Mouse (Mus musculus): ENCODE data around the gene Nxph3. TPM values are rescaled to one million over a fixed set of nuclear protein-coding genes. Genes with fewer than 3 reads are reported as not detected.

Gene Nxph3
- polyA plus RNA-seq, 1 experiment = 4.1 TPM

DNA sequence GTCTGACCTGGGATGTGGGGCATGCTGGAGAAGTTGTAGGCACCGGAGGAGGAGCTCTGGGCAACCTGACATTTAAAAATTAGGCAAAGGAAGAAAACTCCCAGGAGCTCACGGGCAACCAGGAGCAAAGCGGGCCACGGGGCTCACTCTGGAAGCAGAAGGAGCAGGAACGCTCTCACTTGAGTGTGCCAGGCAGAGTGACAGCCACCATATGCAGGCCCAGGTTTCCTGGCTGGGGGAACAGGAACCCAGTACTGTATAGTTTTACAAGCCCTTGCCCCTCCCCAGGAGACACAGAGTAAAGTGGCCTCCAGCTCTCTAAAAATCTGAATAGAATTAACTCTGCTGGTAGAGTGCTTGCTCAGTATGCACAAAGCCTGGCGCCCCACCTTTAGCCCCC lies 2.8 kb upstream of the Nxph3 start:
- Histone ChIP-seq H3K27ac (ENCODE audit: insufficient read depth, low read depth, low read length) (no peak overlapping the region), H3K36me3 (ENCODE audit: control insufficient read depth, insufficient read depth, low read length) (no peaks in the 10 kb centered on the region), H3K4me3 (ENCODE audit: insufficient read depth, low read depth, low read length) (no peak overlapping the region), H3K4me1 (ENCODE audit: control insufficient read depth, insufficient read depth, low read length) (no peaks in the 10 kb centered on the region; the same call in 1 of the 2 replicates), H3K27me3 (replicated peaks; ENCODE audit: control insufficient read depth, insufficient read depth, low read length) (0 out of 2 replicates have a peak, but pooled peaks cover 3% of the 10 kb centered on the region)
- no peak for DNase-seq
- no peak for TF ChIP-seq POLR2A (IDR thresholded peaks at IDR 0.05; ENCODE audit: low read depth, low read length)
- TF ChIP-seq CTCF (conservative IDR thresholded peaks at IDR 0.05; ENCODE audit: insufficient read depth, insufficient read length, low read depth, low read length) = no peak
- WGBS = 49% methylated on average over 6 of the region's 6 CpGs

DNA sequence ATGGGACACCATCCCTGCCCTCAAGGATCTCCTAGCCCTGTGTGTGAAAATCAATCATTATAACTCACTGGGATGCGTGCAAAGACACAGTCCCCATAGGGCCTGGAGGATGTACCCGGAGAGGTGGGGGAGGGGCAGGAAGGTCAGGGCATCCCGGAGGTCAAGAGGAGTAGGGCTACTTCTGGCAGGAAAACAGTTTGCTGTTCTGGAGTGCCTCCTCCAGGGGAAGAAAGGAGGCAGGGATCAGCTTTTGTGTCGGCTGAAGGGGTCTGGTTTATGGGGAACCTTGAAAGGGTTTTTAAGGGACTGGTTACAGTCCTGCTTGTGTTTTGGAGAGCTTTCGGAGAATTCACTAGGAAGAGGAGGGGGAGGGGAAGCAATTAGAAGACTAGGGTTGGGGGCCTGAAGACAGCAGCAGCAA lies 2.1 kb upstream of the Nxph3 start:
- Histone ChIP-seq H3K36me3 (ENCODE audit: control insufficient read depth, insufficient read depth, low read length) (no peaks in the 10 kb centered on the region), H3K4me3 (ENCODE audit: insufficient read depth, low read depth, low read length) (no peak overlapping the region), H3K27ac (ENCODE audit: insufficient read depth, low read depth, low read length) (no peak overlapping the region), H3K4me1 (ENCODE audit: control insufficient read depth, insufficient read depth, low read length) (no peaks in the 10 kb centered on the region; the same call in 1 of the 2 replicates), H3K27me3 (replicated peaks; ENCODE audit: control insufficient read depth, insufficient read depth, low read length) (0 out of 2 replicates have a peak, but pooled peaks cover 3% of the 10 kb centered on the region)
- DNase-seq = no peak
- WGBS = 26% methylated on average over 5 of the region's 5 CpGs
- TF ChIP-seq CTCF (conservative IDR thresholded peaks at IDR 0.05; ENCODE audit: insufficient read depth, insufficient read length, low read depth, low read length) = no peak
- TF ChIP-seq POLR2A (IDR thresholded peaks at IDR 0.05; ENCODE audit: low read depth, low read length) = no peak

DNA sequence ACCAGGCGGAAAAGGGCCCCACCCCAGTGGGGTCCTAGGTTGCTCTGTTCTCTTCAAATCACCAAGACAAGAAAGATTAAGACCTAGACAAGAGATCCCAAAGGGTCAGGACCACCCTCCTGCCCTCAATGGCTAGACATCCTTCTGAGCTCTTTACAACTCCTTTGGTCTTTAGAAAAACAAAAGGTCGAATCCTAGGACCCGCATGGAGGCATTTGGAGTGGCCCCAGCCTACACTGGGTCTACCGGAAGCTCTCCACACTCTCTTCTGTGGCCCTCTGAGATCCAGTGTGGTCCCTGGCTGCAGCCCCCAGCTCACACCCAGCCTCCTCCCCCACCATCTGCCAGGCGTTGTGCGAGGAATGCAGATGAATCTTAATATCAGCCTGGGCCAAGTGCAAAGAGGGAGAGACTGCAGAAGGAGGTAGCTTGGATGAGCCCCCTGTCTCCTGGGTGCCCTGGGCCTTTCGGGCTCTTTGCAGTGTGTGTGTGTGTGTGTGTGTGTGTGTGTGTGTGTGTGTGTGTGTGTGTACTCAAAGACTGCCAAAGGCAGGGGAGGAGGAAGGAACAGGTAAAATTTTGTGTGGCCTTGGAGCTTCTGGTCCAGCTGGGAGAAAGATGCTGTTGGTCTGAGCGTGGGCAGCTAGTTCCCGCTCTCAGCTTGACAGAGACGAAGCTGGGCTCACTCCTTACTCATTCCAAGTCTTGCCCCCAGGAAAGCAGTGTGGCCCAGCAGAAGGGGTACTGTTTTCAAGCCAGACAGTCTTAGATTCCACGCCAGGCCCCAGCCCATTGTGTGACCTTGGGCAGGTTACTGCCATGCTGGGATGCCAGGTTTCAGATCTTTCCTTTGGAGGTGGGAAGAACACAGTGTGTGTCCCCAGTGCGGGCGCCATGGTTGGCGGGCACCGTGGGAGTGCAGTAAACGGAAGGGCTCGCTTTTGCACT lies 1.3 kb upstream of the Nxph3 start:
- no peak for TF ChIP-seq POLR2A (IDR thresholded peaks at IDR 0.05; ENCODE audit: low read depth, low read length)
- TF ChIP-seq CTCF (conservative IDR thresholded peaks at IDR 0.05; ENCODE audit: insufficient read depth, insufficient read length, low read depth, low read length) = no peak
- Histone ChIP-seq H3K4me1 (ENCODE audit: control insufficient read depth, insufficient read depth, low read length) (no peaks in the 10 kb centered on the region), H3K36me3 (ENCODE audit: control insufficient read depth, insufficient read depth, low read length) (no peaks in the 10 kb centered on the region), H3K4me3 (ENCODE audit: insufficient read depth, low read depth, low read length) (no peak overlapping the region), H3K27me3 (replicated peaks; ENCODE audit: control insufficient read depth, insufficient read depth, low read length) (0 out of 2 replicates have a peak, but pooled peaks cover 3% of the 10 kb centered on the region), H3K27ac (ENCODE audit: insufficient read depth, low read depth, low read length) (no peak overlapping the region)
- no peak for DNase-seq
- WGBS = 67% methylated on average over 17 of the region's 17 CpGs

DNA sequence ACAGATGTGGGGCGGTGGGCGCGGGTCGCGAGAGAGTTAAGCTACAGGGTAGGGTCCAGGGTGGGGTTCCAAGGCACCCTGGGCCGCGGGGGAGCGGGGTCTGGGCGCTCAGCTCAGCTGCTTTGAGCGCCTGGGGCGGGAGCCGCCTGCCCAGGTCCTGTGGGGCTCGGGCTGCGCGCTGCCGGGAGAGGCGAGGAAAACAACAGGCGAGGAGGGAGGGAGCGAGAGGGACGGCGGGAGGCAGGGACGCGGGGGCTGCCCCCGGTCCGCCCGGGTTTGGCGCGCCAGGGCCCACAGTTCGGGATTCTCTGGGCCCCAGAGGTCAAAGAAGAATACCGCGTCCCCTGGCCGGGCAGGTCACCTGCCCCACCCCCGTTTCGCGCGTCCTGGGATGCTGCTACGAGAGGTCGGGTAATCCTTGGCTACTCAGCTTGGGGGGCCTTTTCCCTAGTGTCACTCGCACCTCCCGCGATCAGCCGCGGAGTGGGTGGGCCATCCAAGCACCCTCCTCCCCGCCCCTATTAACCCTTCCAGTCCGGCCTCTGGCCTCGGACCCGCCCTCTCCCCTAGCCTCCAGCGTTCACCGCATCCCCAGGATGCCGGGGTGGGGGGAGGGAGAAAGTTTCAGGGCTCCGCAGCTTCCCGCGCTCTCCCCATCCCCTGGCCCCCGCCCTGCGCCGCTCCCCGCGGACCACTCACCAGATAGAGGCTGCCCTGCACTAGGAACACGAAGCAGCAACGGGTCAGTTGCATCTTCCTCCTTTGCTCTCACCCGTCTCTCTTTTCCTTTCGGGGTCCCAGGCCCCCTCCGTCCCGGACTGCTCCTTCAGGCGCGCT lies 691 bp downstream of the Nxph3 start:
- H3K27ac ChIP-seq (ENCODE audit: insufficient read depth, low read depth, low read length) = no peak overlapping the region
- no peaks in the 10 kb centered on the region for H3K4me1 ChIP-seq (ENCODE audit: control insufficient read depth, insufficient read depth, low read length)
- WGBS = 3% methylated on average over 65 of the region's 66 CpGs
- TF ChIP-seq POLR2A (IDR thresholded peaks at IDR 0.05; ENCODE audit: low read depth, low read length) (no peak), CTCF (conservative IDR thresholded peaks at IDR 0.05; ENCODE audit: insufficient read depth, insufficient read length, low read depth, low read length) (no peak)
- H3K27me3 ChIP-seq (replicated peaks; ENCODE audit: control insufficient read depth, insufficient read depth, low read length) = 0 out of 2 replicates have a peak, but pooled peaks cover 3% of the 10 kb centered on the region
- peak overlapping the region; percentile 28 for H3K4me3 ChIP-seq (ENCODE audit: insufficient read depth, low read depth, low read length)
- DNase-seq = no peak
- H3K36me3 ChIP-seq (ENCODE audit: control insufficient read depth, insufficient read depth, low read length) = no peaks in the 10 kb centered on the region

DNA sequence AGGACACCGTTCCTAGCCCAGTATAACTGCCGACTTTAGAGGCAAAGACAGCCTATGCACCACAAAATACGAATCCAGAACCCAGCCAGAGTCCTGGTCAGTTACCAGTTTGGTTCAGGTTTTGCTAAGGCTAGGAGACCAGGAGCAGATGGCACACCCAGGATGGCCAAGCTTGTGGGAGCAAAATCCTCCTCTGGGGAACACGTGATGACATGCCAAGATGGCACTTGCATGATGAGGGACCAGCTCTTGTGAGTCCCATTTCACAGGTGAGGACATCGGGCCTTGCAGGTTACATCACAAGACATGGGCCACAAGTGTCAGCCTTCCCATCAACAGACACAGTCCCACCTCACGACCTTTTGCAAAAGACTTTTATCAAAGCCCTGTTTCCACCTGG lies 2.0 kb downstream of the Nxph3 start:
- Histone ChIP-seq H3K27ac (ENCODE audit: insufficient read depth, low read depth, low read length) (no peak overlapping the region), H3K4me1 (ENCODE audit: control insufficient read depth, insufficient read depth, low read length) (no peaks in the 10 kb centered on the region), H3K4me3 (ENCODE audit: insufficient read depth, low read depth, low read length) (no peak overlapping the region), H3K36me3 (ENCODE audit: control insufficient read depth, insufficient read depth, low read length) (no peaks in the 10 kb centered on the region), H3K27me3 (replicated peaks; ENCODE audit: control insufficient read depth, insufficient read depth, low read length) (0 out of 2 replicates have a peak, but pooled peaks cover 3% of the 10 kb centered on the region)
- TF ChIP-seq CTCF (conservative IDR thresholded peaks at IDR 0.05; ENCODE audit: insufficient read depth, insufficient read length, low read depth, low read length) = no peak
- TF ChIP-seq POLR2A (IDR thresholded peaks at IDR 0.05; ENCODE audit: low read depth, low read length) = no peak
- WGBS = 83% methylated on average over 6 of the region's 6 CpGs
- DNase-seq = no peak

DNA sequence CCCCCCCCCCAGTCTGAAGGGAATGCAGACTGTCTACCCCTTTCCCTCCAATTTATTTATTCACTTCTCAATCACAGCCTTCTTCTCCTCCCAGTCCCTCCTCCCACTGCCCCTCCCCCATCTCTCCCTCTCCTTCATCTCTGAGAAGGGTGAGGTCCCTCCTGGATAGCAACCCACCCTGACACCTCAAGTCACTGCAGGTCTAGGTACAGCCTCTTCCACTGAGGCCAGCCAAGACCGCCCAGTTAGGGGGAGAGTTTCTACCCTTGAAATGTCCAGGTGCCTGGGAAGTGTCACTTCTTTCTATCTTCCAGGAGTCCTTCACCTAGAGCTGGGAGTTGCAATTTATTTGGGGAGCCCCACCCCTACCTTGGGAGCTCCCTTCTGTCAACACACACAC lies 2.5 kb downstream of the Nxph3 start:
- Histone ChIP-seq H3K27me3 (replicated peaks; ENCODE audit: control insufficient read depth, insufficient read depth, low read length) (0 out of 2 replicates have a peak, but pooled peaks cover 3% of the 10 kb centered on the region), H3K4me3 (ENCODE audit: insufficient read depth, low read depth, low read length) (no peak overlapping the region), H3K4me1 (ENCODE audit: control insufficient read depth, insufficient read depth, low read length) (no peaks in the 10 kb centered on the region), H3K27ac (ENCODE audit: insufficient read depth, low read depth, low read length) (no peak overlapping the region), H3K36me3 (ENCODE audit: control insufficient read depth, insufficient read depth, low read length) (no peaks in the 10 kb centered on the region)
- TF ChIP-seq CTCF (conservative IDR thresholded peaks at IDR 0.05; ENCODE audit: insufficient read depth, insufficient read length, low read depth, low read length) (no peak), POLR2A (IDR thresholded peaks at IDR 0.05; ENCODE audit: low read depth, low read length) (no peak)
- DNase-seq = no peak
- WGBS = 88% methylated on average over 1 of the region's 1 CpGs

All from kidney, adult 2 months (tissue).